Mouse (Mus musculus): ENCODE measurements at regions not wholly inside any gene's neighbourhood (a gene's known extent, or its start where the extent isn't known, plus 50 kb on each side); places are given as distances from the start of the nearest gene placed in this dataset.

DNA sequence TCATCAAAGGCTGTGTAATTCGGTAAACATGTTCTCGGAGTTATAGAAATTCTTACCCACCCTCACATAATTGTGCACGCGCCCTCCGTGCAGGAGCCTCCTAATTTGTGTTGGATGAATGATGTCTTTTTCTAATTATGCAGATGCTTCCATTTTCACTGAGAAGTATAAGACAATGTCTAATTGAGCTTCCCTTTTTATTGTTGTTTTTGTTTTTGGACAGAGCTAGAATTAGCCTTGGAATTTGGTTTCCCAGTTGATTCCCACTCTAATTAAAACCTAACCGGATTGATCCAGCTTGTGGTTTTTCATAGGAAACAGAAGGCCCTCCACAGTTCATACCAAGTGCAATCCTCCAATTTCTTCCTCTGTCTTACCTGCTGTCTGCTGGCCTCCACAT is 616.2 kb upstream of the Nrp1 start:
- Histone ChIP-seq H3K9ac (ENCODE audit: low read depth, low read length) (no peak overlapping the region), H3K27me3 (ENCODE audit: control insufficient read depth, insufficient read depth, low read length) (no peaks in the 10 kb centered on the region), H3K27ac (ENCODE audit: low read depth, low read length) (no peak overlapping the region), H3K36me3 (ENCODE audit: control insufficient read depth, insufficient read depth, low read length) (no peaks in the 10 kb centered on the region), H3K4me2 (no peak overlapping the region), H3K4me3 (ENCODE audit: low read depth, low read length) (no peak overlapping the region), H3K4me1 (ENCODE audit: control insufficient read depth, insufficient read depth, low read length) (no peaks in the 10 kb centered on the region), H3K9me3 (replicated peaks; ENCODE audit: control insufficient read depth, low read length) (no peaks in the 10 kb centered on the region)
- 83% methylated on average over 6 of the region's 6 CpGs for WGBS (ENCODE audit: insufficient replicate concordance)
- no peak for ATAC-seq (replicated peaks; ENCODE audit: insufficient number of reproducible peaks, low FRiP score, low TSS enrichment)

DNA sequence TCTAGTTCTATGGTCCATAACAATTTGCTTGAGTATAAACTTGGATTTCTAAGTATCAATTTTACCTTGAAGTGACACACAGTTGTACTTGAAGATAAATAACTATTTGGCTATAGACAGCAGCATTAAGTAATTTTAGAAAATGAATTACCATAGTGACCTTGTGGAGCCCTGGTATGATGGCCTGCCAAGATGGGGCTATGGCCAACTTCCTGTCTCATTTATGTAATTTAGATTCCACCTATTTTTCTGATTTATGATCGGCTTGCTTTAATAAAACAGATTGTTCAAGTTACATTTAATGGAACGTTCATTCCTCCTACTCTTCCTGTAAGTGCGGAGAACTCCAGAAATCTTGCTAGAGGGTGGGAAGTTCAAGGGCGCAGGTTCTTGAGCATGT is 613.2 kb upstream of the Nrp1 start:
- Histone ChIP-seq H3K27ac (ENCODE audit: low read depth, low read length) (no peak overlapping the region), H3K36me3 (ENCODE audit: control insufficient read depth, insufficient read depth, low read length) (no peaks in the 10 kb centered on the region), H3K9me3 (replicated peaks; ENCODE audit: control insufficient read depth, low read length) (no peaks in the 10 kb centered on the region), H3K4me3 (ENCODE audit: low read depth, low read length) (no peak overlapping the region), H3K9ac (ENCODE audit: low read depth, low read length) (no peak overlapping the region), H3K4me2 (no peak overlapping the region), H3K27me3 (ENCODE audit: control insufficient read depth, insufficient read depth, low read length) (no peaks in the 10 kb centered on the region), H3K4me1 (ENCODE audit: control insufficient read depth, insufficient read depth, low read length) (no peaks in the 10 kb centered on the region)
- ATAC-seq (replicated peaks; ENCODE audit: insufficient number of reproducible peaks, low FRiP score, low TSS enrichment), result no peak
- 83% methylated on average over 4 of the region's 4 CpGs for WGBS (ENCODE audit: insufficient replicate concordance)

DNA sequence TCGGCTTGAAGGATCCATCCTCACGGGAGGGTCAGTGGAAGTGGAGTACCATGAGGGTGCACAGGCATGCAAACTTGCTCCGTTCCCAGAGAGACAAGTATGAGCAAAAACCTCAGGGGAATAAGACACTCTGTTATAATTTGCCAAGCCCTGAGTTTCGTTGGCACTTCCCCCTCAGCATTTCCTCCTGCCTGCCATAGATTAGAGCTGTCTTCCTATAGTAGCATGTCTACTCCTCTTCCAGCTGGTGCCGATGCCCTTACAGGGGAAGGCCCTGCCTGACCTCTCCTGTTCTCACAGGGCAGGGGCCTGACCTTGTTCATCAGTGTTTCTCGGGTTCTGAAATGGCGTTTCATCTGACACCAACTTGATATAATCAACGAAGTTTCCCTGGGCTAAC is 611.9 kb upstream of the Nrp1 start:
- H3K4me1 ChIP-seq (ENCODE audit: control insufficient read depth, insufficient read depth, low read length), result no peaks in the 10 kb centered on the region
- no peak overlapping the region for H3K4me2 ChIP-seq
- H3K27ac ChIP-seq (ENCODE audit: low read depth, low read length), result no peak overlapping the region
- H3K9me3 ChIP-seq (replicated peaks; ENCODE audit: control insufficient read depth, low read length), result no peaks in the 10 kb centered on the region
- ATAC-seq (replicated peaks; ENCODE audit: insufficient number of reproducible peaks, low FRiP score, low TSS enrichment), result no peak
- no peaks in the 10 kb centered on the region for H3K27me3 ChIP-seq (ENCODE audit: control insufficient read depth, insufficient read depth, low read length)
- H3K4me3 ChIP-seq (ENCODE audit: low read depth, low read length), result no peak overlapping the region
- H3K36me3 ChIP-seq (ENCODE audit: control insufficient read depth, insufficient read depth, low read length), result no peaks in the 10 kb centered on the region
- H3K9ac ChIP-seq (ENCODE audit: low read depth, low read length), result no peak overlapping the region
- 64% methylated on average over 8 of the region's 8 CpGs for WGBS (ENCODE audit: insufficient replicate concordance)

DNA sequence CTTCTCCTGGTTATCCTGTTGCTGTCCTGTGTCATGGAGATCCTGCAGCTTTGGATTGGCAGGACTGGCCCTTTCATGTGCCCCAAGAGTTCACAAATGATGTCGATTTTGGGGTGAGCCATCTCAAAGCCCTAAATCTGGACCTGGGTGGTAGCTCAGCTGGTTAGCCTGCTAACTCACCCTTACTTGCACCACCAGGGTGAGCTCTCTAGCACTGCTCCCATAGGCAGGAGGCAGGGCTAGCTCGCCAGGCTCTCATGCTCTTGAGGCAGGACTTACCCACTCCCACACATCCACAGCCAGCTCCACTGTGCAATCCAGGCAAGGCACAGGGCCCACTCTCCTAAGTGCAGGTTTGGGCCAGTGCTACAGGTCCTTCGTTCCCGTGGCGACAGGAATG is 605.5 kb upstream of the Nrp1 start:
- no peaks in the 10 kb centered on the region for H3K4me1 ChIP-seq (ENCODE audit: control insufficient read depth, insufficient read depth, low read length)
- no peak for ATAC-seq (replicated peaks; ENCODE audit: insufficient number of reproducible peaks, low FRiP score, low TSS enrichment)
- H3K4me3 ChIP-seq (ENCODE audit: low read depth, low read length), result no peak overlapping the region
- H3K4me2 ChIP-seq, result no peak overlapping the region
- H3K9me3 ChIP-seq (replicated peaks; ENCODE audit: control insufficient read depth, low read length), result no peaks in the 10 kb centered on the region
- no peaks in the 10 kb centered on the region for H3K36me3 ChIP-seq (ENCODE audit: control insufficient read depth, insufficient read depth, low read length)
- no peak overlapping the region for H3K27ac ChIP-seq (ENCODE audit: low read depth, low read length)
- no peaks in the 10 kb centered on the region for H3K27me3 ChIP-seq (ENCODE audit: control insufficient read depth, insufficient read depth, low read length)
- no peak overlapping the region for H3K9ac ChIP-seq (ENCODE audit: low read depth, low read length)
- WGBS (ENCODE audit: insufficient replicate concordance), result 77% methylated on average over 5 of the region's 5 CpGs

DNA sequence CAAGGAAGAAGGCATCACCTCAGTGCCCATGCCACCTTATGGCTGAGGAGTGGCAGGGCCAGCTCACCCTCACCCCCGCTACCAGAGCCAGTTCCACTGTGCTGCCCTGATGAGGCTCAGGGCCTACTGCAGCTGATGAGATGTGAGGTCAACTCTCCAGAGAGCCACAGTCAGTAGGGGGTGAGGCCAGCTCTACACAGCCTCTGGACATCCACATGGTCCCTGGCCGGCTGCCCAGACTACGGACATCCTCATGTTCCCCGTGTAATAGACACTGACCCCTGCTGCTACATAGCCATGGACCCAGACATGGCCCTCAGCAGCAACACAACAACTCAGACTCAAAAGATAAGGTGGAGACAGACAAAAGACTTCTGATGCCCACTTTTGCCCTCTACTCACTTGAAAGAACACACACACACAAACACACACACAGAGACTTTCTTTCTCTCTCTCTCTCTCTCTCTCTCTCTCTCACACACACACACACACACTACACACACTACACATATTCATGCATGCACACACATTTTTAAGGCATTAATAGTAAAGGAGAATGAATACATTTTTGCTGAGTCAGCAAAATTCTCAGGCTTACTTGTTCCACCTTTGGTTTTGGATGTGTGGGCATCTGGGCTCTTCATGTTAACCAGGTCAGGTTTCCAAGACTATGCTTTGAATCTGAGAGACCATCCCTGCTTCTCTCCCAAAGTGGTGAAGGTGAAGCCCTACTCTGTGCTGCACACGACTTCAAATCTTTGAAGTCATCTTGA is 604.4 kb upstream of the Nrp1 start:
- H3K27ac ChIP-seq (ENCODE audit: low read depth, low read length), result no peak overlapping the region
- H3K4me1 ChIP-seq (ENCODE audit: control insufficient read depth, insufficient read depth, low read length), result no peaks in the 10 kb centered on the region
- no peak overlapping the region for H3K4me2 ChIP-seq
- no peaks in the 10 kb centered on the region for H3K27me3 ChIP-seq (ENCODE audit: control insufficient read depth, insufficient read depth, low read length)
- no peaks in the 10 kb centered on the region for H3K36me3 ChIP-seq (ENCODE audit: control insufficient read depth, insufficient read depth, low read length)
- H3K9ac ChIP-seq (ENCODE audit: low read depth, low read length), result no peak overlapping the region
- ATAC-seq (replicated peaks; ENCODE audit: insufficient number of reproducible peaks, low FRiP score, low TSS enrichment), result no peak
- no peak overlapping the region for H3K4me3 ChIP-seq (ENCODE audit: low read depth, low read length)
- WGBS (ENCODE audit: insufficient replicate concordance), result 87% methylated on average over 5 of the region's 5 CpGs
- H3K9me3 ChIP-seq (replicated peaks; ENCODE audit: control insufficient read depth, low read length), result no peaks in the 10 kb centered on the region

DNA sequence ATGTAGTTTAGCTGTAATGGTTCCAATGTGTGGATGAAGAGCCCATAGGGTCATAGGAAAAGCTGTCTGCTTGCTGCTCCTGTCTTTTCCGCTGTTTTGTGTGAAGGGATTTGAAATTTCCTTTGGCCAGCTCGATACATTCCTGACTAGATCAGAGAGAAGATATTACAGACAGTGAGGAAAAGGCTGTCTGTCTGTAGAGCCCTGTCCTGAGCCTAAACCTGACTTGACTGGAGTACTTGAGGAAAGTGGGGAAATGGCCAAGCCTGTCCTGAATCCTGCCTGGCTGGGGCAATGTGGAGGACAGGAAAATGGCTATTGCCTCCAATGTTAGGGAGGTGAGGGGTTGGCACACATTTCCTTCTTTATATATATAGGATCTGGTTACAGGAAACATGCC is 601.0 kb upstream of the Nrp1 start:
- no peak overlapping the region for H3K27ac ChIP-seq (ENCODE audit: low read depth, low read length)
- no peak overlapping the region for H3K4me2 ChIP-seq
- 63% methylated on average over 2 of the region's 2 CpGs for WGBS (ENCODE audit: insufficient replicate concordance)
- ATAC-seq (replicated peaks; ENCODE audit: insufficient number of reproducible peaks, low FRiP score, low TSS enrichment), result no peak
- H3K9ac ChIP-seq (ENCODE audit: low read depth, low read length), result no peak overlapping the region
- H3K36me3 ChIP-seq (ENCODE audit: control insufficient read depth, insufficient read depth, low read length), result no peaks in the 10 kb centered on the region
- H3K27me3 ChIP-seq (ENCODE audit: control insufficient read depth, insufficient read depth, low read length), result no peaks in the 10 kb centered on the region
- no peak overlapping the region for H3K4me3 ChIP-seq (ENCODE audit: low read depth, low read length)
- no peaks in the 10 kb centered on the region for H3K9me3 ChIP-seq (replicated peaks; ENCODE audit: control insufficient read depth, low read length)
- no peaks in the 10 kb centered on the region for H3K4me1 ChIP-seq (ENCODE audit: control insufficient read depth, insufficient read depth, low read length)

DNA sequence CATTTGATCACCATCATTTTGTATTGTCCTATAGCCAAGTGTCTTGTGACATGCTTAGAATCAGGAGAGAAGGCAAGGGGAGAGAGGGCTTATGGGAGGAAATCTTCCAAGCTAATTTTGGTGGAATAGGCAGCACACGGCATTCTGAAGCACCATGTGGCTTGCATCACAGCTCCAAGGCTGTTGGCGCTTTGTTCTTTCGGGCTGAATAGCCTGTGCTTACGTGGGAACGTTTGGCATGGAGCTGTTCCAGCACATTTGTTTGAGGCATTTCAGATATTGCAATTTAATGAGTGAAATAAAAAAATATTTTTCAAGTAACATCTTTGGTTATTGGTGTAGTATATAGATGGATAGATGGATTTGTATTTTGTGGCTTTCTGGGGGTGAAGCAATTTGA is 598.5 kb upstream of the Nrp1 start:
- H3K27me3 ChIP-seq (ENCODE audit: control insufficient read depth, insufficient read depth, low read length), result no peaks in the 10 kb centered on the region

DNA sequence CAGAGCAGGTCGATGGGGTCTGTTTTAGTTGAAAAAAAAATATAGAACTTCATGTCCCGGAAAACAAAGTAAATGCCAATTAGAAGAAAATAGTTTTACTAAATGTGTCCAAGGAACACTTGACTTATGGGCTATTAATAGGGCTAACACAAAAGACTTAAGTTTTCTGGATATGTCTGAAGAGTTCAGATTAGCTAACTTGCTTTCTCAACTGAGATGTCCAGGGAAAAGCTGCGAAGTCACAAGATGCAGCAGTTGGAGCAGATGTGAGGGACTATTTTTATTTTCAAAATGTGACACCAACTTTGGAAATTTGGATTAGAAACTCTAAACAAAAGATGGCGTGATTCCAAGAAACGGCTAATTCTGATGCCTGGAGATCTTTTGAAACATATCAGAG is 593.2 kb upstream of the Nrp1 start:
- Histone ChIP-seq H3K4me2 (no peak overlapping the region), H3K9me3 (replicated peaks; ENCODE audit: control insufficient read depth, low read length) (no peaks in the 10 kb centered on the region), H3K9ac (ENCODE audit: low read depth, low read length) (no peak overlapping the region), H3K4me3 (ENCODE audit: low read depth, low read length) (no peak overlapping the region), H3K27me3 (ENCODE audit: control insufficient read depth, insufficient read depth, low read length) (no peaks in the 10 kb centered on the region), H3K36me3 (ENCODE audit: control insufficient read depth, insufficient read depth, low read length) (no peaks in the 10 kb centered on the region), H3K27ac (ENCODE audit: low read depth, low read length) (no peak overlapping the region), H3K4me1 (ENCODE audit: control insufficient read depth, insufficient read depth, low read length) (no peaks in the 10 kb centered on the region)
- no peak for ATAC-seq (replicated peaks; ENCODE audit: insufficient number of reproducible peaks, low FRiP score, low TSS enrichment)
- 79% methylated on average over 5 of the region's 5 CpGs for WGBS (ENCODE audit: insufficient replicate concordance)

More for the DNA sequence above, 598.5 kb upstream of the Nrp1 start:
- H3K4me1 ChIP-seq (ENCODE audit: control insufficient read depth, insufficient read depth, low read length), result no peaks in the 10 kb centered on the region
- no peak overlapping the region for H3K27ac ChIP-seq (ENCODE audit: low read depth, low read length)
- no peak overlapping the region for H3K4me3 ChIP-seq (ENCODE audit: low read depth, low read length)
- no peaks in the 10 kb centered on the region for H3K36me3 ChIP-seq (ENCODE audit: control insufficient read depth, insufficient read depth, low read length)
- H3K9ac ChIP-seq (ENCODE audit: low read depth, low read length), result no peak overlapping the region
- H3K9me3 ChIP-seq (replicated peaks; ENCODE audit: control insufficient read depth, low read length), result no peaks in the 10 kb centered on the region
- ATAC-seq (replicated peaks; ENCODE audit: insufficient number of reproducible peaks, low FRiP score, low TSS enrichment), result no peak
- H3K4me2 ChIP-seq, result no peak overlapping the region
- 74% methylated on average over 5 of the region's 5 CpGs for WGBS (ENCODE audit: insufficient replicate concordance)

DNA sequence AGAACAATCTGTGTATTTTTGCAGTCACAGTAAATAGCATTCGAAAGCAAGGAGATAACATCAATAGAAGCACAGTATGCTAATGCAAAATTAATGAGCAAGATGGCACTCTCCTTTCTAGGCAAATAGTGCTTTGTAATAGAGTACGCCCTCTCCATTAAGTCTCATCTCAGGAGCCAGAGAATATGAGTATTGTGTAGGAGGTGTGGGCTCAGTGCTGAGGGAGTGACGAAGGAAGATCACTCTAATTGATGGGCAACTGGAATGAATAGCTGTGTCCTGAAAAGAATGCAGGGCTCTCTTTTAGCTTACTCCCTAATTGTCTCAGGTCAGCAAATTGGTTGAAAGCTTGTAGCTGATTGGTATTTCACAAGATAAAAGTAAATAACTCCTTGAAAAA is 590.1 kb upstream of the Nrp1 start:
- Histone ChIP-seq H3K27ac (ENCODE audit: low read depth, low read length) (no peak overlapping the region), H3K36me3 (ENCODE audit: control insufficient read depth, insufficient read depth, low read length) (no peaks in the 10 kb centered on the region), H3K27me3 (ENCODE audit: control insufficient read depth, insufficient read depth, low read length) (no peaks in the 10 kb centered on the region), H3K9me3 (replicated peaks; ENCODE audit: control insufficient read depth, low read length) (no peaks in the 10 kb centered on the region), H3K4me3 (ENCODE audit: low read depth, low read length) (no peak overlapping the region), H3K4me1 (ENCODE audit: control insufficient read depth, insufficient read depth, low read length) (no peaks in the 10 kb centered on the region), H3K4me2 (no peak overlapping the region), H3K9ac (ENCODE audit: low read depth, low read length) (no peak overlapping the region)
- 77% methylated on average over 3 of the region's 3 CpGs for WGBS (ENCODE audit: insufficient replicate concordance)
- no peak for ATAC-seq (replicated peaks; ENCODE audit: insufficient number of reproducible peaks, low FRiP score, low TSS enrichment)

All from heart, embryonic 11.5 days (tissue).